Mouse (Mus musculus): Measurements from ENCODE around the gene Ppfibp1. TPM values are rescaled to one million over a fixed set of nuclear protein-coding genes. Genes with fewer than 3 reads are reported as not detected.

The Ppfibp1 gene
- total RNA-seq, 2 experiments from 2014 or later = 56.8 to 61.1 TPM

DNA sequence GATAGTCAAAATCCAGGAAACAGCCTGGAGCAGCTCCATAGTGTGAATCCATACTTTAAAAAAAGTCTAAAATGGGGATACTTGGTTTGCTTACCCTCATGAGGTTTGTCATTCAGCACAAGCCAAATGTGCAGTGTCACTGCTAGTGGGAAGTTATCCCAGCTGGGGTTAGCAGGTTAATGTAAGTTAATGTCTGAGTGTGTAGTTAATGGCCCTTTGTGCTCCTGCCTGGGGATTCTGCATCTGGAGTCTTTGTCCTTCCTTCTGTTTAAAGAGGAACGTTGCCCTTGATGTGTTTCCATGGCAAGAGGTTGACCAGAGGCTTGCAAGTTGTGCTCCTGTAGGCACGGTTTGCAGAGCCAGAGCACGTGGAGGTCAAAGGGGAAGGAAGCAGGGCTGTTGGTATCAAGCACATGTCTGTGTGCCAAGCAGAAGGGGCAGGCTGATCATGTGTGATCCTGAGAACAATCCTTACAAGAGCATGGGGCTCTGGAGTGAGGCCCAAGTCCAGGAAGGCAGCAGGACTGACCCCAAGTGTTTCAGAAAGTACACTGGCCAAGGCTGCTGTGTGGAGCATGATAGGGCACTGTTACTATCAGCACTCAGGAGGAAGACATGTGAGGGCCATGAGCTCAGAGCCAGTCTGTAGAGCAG lies 24.7 kb downstream of the Ppfibp1 start:
- DNase-seq (ENCODE audit: low spot score in 2 of 2) = no peak

DNA sequence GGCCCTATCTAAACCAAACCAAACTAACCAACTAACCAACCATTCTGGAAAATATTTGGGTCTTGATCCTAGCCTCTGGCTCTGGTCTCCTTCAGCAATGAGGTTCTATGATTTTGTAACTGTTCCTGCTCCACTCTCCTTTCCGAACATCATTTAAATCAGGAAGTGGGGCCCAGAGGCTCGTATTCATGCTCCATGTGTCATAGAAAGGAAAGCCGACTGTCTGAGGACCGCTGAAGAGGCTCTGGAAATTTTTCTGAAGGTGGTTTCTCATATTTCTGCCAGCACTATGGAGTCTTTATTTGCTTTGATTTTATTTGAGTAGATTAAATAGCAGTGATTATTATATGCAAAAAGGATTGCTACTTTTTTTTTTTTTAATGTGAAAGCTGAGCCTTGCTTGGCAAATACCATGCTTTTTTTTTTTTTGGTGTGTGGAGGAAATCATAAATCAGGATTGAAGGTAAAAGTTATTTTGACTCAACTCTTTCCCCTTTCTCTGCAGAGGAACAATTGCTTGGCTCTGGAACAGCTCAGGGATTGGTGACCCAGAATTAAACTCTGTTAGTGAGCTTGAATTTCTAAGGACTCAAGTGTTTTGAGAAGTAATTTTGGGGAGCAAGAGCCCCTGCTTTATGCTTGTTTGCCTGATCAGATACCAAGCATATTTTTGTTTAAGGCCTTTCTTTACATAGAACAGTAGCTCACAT lies 25.4 kb downstream of the Ppfibp1 start:
- DNase-seq (ENCODE audit: low spot score in 2 of 2) = no peak

GRCm38 (mm10) chr6:146915808-146916207 lies 27.5 kb downstream of the Ppfibp1 start:
- DNase-seq (ENCODE audit: low spot score in 2 of 2) = peak in 1 of 2 experiments; percentile 16

DNA sequence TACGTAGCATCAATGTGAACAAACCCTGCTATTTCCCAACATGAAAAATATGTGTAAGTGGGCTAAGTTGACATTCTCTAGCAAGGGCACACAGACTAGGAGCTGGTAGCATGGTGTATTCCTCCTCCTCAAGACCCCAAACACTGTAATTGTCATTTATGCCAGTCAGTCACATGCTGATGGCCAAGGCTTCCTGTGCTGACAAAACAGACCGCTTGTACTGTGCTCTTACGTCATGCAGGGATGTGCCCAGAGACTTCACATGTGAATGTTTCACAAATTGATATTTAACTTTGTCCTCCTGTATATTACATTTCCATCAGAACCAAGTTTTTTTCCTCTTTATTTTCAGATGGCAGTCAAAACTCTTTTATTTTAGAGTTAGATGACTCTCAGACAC lies 29.1 kb downstream of the Ppfibp1 start:
- DNase-seq (ENCODE audit: low spot score in 2 of 2) = no peak

GRCm38 (mm10) chr6:146918341-146918740 lies 30.1 kb downstream of the Ppfibp1 start:
- no peak for DNase-seq (ENCODE audit: low spot score in 2 of 2)

DNA sequence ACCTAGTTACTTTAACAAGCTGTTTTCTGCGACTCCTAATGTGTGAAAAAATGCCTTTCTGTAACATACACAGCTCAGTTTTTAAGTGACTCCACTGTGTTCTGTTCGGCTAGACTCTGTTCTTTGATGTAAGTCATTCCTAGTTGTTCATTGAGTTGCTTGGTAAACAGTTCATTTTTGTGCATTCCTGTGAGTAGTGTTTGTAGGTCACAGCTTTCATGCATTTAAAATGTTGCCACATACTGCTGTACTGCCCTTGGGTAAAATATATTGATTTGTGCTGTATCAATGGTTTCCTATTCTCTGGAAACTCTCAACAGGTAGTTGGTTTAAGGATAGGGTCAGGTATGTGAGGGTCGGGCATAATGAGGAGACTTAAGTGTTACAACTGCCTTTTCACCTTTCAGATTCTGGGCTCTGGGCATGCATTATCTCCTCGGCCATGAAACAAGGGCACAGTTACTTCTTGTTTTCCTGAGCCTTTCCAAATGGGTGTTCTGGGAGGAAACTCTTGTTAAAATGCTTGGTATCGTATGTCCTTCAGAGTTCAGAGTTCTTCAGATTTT lies 38.2 kb downstream of the Ppfibp1 start:
- DNase-seq (ENCODE audit: low spot score in 2 of 2) = no peak

GRCm38 (mm10) chr6:146928108-146928507 lies 39.8 kb downstream of the Ppfibp1 start:
- no peak for DNase-seq (ENCODE audit: low spot score in 2 of 2)

DNA sequence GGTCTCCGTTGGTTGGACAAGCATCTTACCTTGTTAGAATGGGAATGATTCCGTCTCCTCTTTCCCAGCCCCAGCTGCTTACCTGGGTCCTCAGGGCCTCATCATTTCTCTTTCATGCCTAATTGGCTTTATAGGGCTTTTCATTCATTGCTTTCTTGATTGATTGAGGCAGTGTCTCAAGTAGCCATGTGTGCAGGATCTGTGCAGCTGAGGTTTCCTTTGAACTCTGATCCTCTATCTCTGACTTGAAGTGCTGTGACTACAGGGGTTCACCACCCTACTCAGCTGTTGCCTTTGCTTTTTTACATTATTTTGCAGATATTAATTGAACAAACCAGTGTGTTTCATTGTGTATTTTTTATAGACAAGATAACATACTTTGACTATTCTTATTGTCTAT lies 40.7 kb downstream of the Ppfibp1 start:
- no peak for DNase-seq (ENCODE audit: low spot score in 2 of 2)

GRCm38 (mm10) chr6:146933123-146933522 lies 44.8 kb downstream of the Ppfibp1 start:
- no peak for DNase-seq (ENCODE audit: low spot score in 2 of 2)

DNA sequence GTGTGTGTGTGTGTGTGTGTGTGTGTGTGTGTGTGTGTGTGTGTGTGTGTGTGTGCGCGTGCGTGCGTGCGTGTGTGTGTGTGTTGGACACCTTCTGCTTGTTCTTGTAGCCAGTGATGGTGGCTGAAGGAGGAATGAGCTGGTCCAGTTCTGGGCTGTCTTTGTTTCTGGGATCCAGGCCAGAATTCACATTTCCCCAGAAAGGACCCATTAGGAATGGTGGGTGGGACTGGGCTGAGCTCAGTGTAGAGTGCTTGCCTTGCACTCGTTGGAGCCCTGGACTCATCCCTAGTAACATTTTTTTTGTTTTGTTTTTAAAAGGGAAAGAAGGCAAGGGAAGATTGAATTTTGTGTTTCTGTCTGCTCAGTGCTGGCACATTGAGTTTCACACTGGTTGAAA lies 47.7 kb downstream of the Ppfibp1 start:
- DNase-seq (ENCODE audit: low spot score in 2 of 2) = no peak

- DNase-seq (ENCODE audit: low spot score in 2 of 2) = no peak
These were observed 50.7 kb downstream of the Ppfibp1 start for GRCm38 (mm10) chr6:146939026-146939425.

DNA sequence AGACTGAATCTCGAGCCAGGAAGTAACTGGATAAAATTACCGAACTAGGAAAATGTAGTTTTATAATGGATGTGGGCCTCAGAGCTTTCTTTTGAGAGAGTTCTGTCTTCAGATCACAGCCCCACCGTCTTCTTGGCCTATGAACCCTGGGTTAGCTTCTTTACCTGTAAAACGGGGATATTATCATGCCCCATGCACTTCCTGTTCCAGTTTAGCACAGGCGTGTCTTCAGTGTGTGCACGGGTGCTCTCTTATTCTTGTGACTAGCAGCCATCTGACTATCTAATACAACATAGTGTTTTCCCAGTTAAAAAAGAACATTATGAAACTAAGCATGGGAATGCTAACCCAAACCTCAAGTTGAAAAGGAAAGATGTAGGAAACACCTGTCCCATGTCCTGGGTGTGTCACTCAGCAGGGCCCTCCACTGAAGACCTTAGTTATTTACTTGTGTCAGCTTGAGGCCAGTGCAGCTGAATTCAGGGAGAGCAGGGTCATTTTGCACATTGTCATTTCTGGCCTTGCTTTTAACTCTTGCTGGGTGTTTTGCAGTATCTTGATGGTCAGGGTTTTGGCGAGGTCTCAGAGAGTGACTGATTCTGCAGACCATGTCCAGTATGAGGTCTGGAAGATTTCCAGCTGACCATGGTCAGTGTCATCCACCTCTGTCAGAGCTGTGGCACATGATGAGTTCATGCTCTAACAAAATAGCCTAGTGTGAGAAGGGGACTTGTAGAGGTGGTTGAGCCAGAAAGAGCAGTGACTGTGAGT lies 53.4 kb downstream of the Ppfibp1 start:
- no peak for DNase-seq (ENCODE audit: low spot score in 2 of 2)

- no peak for DNase-seq (ENCODE audit: low spot score in 2 of 2)
These were observed 55.7 kb downstream of the Ppfibp1 start for GRCm38 (mm10) chr6:146944009-146944408.

GRCm38 (mm10) chr6:146944830-146945229 lies 56.5 kb downstream of the Ppfibp1 start:
- DNase-seq (ENCODE audit: low spot score in 2 of 2) = no peak

GRCm38 (mm10) chr6:146946327-146947029 lies 58.2 kb downstream of the Ppfibp1 start:
- DNase-seq (ENCODE audit: low spot score in 2 of 2) = no peak

GRCm38 (mm10) chr6:146947186-146947585 lies 58.9 kb downstream of the Ppfibp1 start:
- no peak for DNase-seq (ENCODE audit: low spot score in 2 of 2)

- no peak for DNase-seq (ENCODE audit: low spot score in 2 of 2)
These were observed 61.6 kb downstream of the Ppfibp1 start for GRCm38 (mm10) chr6:146949682-146950453.

GRCm38 (mm10) chr6:146950454-146950832 lies 62.2 kb downstream of the Ppfibp1 start:
- no peak for DNase-seq (ENCODE audit: low spot score in 2 of 2)

DNA sequence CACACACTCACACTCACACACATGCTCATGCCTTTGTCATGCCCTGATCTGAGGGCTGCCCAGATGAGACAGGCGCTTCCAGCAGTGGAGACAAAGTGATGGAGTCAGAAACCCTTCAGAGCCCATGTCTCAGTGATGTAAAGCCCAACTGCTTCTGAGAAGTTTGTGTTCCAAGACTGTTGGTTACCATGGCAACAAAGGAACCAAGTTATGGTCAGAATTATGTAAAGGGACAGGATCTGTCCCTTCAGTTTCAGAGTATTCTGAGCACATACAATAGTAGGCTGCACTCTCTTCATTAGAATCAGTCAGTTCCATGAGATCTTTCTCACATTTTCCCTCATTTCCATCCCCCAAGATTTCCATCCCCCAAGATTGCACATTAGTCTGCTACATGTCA lies 66.0 kb downstream of the Ppfibp1 start, which contains the start of gene 1700034J05Rik:
Gene 1700034J05Rik, minus strand, starts transcription at position 165 of the 400 bp plus-strand sequence.
- DNase-seq (ENCODE audit: low spot score in 2 of 2) = no peak

DNA sequence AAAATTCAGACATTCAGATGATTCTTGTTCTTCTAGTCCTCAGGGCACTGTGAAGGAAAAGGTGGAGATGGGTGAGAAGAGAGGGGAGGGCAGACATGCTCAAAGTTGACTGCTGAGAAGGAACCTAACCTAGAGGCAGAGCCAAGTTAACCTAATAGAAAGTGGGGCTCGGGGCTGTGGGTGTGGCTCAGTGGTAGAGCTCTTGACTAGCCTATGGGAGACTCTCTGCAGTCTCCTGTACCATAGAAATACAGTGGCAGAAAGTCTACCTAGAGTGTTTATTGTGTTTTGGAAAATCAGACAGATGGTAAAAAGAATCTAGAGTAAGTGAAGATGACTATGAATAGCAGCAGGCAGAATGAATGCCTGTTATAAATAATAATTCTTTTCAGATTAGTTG lies 67.2 kb downstream of the Ppfibp1 start:
- no peak for DNase-seq (ENCODE audit: low spot score in 2 of 2)

Data from layer of hippocampus, postnatal 14 days (tissue).